22 mouse cellular contexts compared by ENCODE assay signal in the genomic region with DNA sequence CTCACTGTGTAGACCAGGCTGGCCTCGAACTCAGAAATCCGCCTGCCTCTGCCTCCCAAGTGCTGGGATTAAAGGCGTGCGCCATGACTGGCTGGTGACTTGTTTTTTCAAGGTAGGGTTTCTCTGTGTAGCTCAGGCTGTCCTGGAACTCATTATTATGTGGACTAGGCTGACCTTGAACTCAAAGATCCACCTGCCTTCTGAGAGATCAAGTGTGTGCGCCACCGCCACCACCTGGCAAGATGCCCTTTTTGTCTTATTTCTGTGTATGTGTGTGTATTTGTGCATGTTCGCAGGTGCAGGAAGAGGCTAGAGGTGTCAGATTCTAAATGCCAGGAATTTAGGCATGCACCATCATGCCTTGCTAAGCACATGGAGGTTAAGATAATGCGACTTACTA. TPM values are rescaled to one million over a fixed set of nuclear protein-coding genes. Genes with fewer than 3 reads are reported as not detected.
DNase-seq lines count a peak whose midpoint lies in the region; TF ChIP-seq lines count a peak whose summit lies in the region.
"Had no signal": no experiment of that assay in that cellular context is flagged by ENCODE, and none has a peak within 500 bp of the region (broad histone marks: within the 10 kb centered on the region; RNA-seq: fewer than 3 reads in every experiment).

No protein-coding gene starts in this region.

- no peak for TF ChIP-seq EP300 in CH12.LX (IDR thresholded peaks at IDR 0.05; ENCODE audit: low read length)

- no peak overlapping the region for H3K9ac ChIP-seq in CH12.LX (ENCODE audit: insufficient read depth, low read depth)
- H3K9ac ChIP-seq: embryonic facial prominence, embryonic 12.5 days; embryonic facial prominence, embryonic 15.5 days; forebrain, postnatal 0 days; hindbrain, embryonic 12.5 days; hindbrain, embryonic 15.5 days had no signal

- TF ChIP-seq CTCF in CH12.LX (conservative IDR thresholded peaks at IDR 0.05 in 1 of 2, IDR thresholded peaks at IDR 0.05 in 1 of 2; ENCODE audit: low read depth in 2 of 2, low read length in 2 of 2) = no peak
- TF ChIP-seq CTCF in bone marrow, adult 2 months (IDR thresholded peaks at IDR 0.05; ENCODE audit: control insufficient read depth, insufficient read depth, low read length) = peak; percentile 23; the same call in 1 of the 2 replicates

- WGBS in bone marrow, adult 2 months = 82% methylated on average over 8 of the region's 8 CpGs
- whole genome bisulfite sequencing in limb, embryonic 10.5 days = 96% methylated on average over 8 of the region's 8 CpGs

- dilution Hi-C loops in CH12.LX (cut with MboI; ENCODE audit: extremely low pct_ligation_motif_present, extremely low pct_unique_long_range_greater_than_20kb, low sequenced_read_pairs) = no loop called here

- H3K4me2 ChIP-seq in CH12.LX (ENCODE audit: insufficient read depth, low read depth, poor library complexity, severe bottlenecking) = no peak overlapping the region
- H3K4me2 ChIP-seq: embryonic facial prominence, embryonic 12.5 days; embryonic facial prominence, embryonic 15.5 days; heart, embryonic 11.5 days; hindbrain, embryonic 12.5 days; hindbrain, embryonic 15.5 days had no signal

- no peaks in the 10 kb centered on the region; a peak in 1 of 4 replicates for H3K4me1 ChIP-seq in CH12.LX (ENCODE audit: control insufficient read depth in 1 of 2, insufficient read depth in 2 of 2)
- H3K4me1 ChIP-seq in bone marrow, adult 2 months (ENCODE audit: control insufficient read depth, insufficient read depth, low read length) = no peaks in the 10 kb centered on the region
- H3K4me1 ChIP-seq in limb, embryonic 10.5 days = peaks cover 39% of the 10 kb centered on the region

- peaks cover 3% of the 10 kb centered on the region for H3K27me3 ChIP-seq in CH12.LX (replicated peaks)
- H3K27me3 ChIP-seq in limb, embryonic 10.5 days (ENCODE audit: low read depth, poor library complexity, severe bottlenecking) = peaks cover 40% of the 10 kb centered on the region
- H3K27me3 ChIP-seq: embryonic facial prominence, embryonic 12.5 days had no signal

- in situ Hi-C loops in CH12.LX (cut with MboI; ENCODE audit: low pct_ligation_motif_present, low pct_unique_long_range_greater_than_20kb, low sequenced_read_pairs) = no loop called here

- no peak overlapping the region for H3K4me3 ChIP-seq in CH12.LX (replicated peaks in 1 of 3; ENCODE audit: low read depth in 2 of 3, low read length in 2 of 3, poor library complexity in 1 of 3)
- H3K4me3 ChIP-seq in bone marrow, adult 2 months (replicated peaks; ENCODE audit: control insufficient read depth, low read depth, low read length) = no peak overlapping the region
- no peak overlapping the region for H3K4me3 ChIP-seq in limb, embryonic 10.5 days
- H3K4me3 ChIP-seq: embryonic facial prominence, embryonic 12.5 days; embryonic facial prominence, embryonic 15.5 days; gastrocnemius, adult 2 months; hindbrain, embryonic 12.5 days; hindbrain, embryonic 15.5 days had no signal

- no peaks in the 10 kb centered on the region for H3K36me3 ChIP-seq in CH12.LX (replicated peaks in 1 of 2; ENCODE audit: control insufficient read depth in 1 of 2, insufficient read depth in 1 of 2, low read length in 1 of 2)
- H3K36me3 ChIP-seq in limb, embryonic 10.5 days = no peaks in the 10 kb centered on the region
- H3K36me3 ChIP-seq: embryonic facial prominence, embryonic 12.5 days; embryonic facial prominence, embryonic 15.5 days; hindbrain, embryonic 12.5 days; hindbrain, embryonic 15.5 days had no signal

- TF ChIP-seq RAD21 in CH12.LX (IDR thresholded peaks at IDR 0.05; ENCODE audit: low read depth, low read length) = peak; percentile 21

- TF ChIP-seq POLR2A in CH12.LX (IDR thresholded peaks at IDR 0.05; ENCODE audit: low read depth, low read length) = no peak
- no peak for TF ChIP-seq POLR2A in bone marrow, adult 2 months (IDR thresholded peaks at IDR 0.05; ENCODE audit: borderline replicate concordance, control insufficient read depth, low read depth, low read length)

- no peaks in the 10 kb centered on the region for H3K9me3 ChIP-seq in CH12.LX (replicated peaks; ENCODE audit: low read length)
- H3K9me3 ChIP-seq in limb, embryonic 10.5 days (replicated peaks) = no peaks in the 10 kb centered on the region
- H3K9me3 ChIP-seq: embryonic facial prominence, embryonic 12.5 days; embryonic facial prominence, embryonic 15.5 days; hindbrain, embryonic 12.5 days; hindbrain, embryonic 15.5 days had no signal

- H3K79me2 ChIP-seq in CH12.LX (replicated peaks; ENCODE audit: control insufficient read depth, extremely low read depth, insufficient read depth, poor library complexity, severe bottlenecking) = no peaks in the 10 kb centered on the region

- peak; percentile 20 for DNase-seq in thymus, postnatal 14 days
- DNase-seq in thymus, adult 18-20 months = no peak
- DNase-seq in CH12.LX (ENCODE audit: extremely low read depth) = no peak
- DNase-seq in ES-CJ7 (ENCODE audit: low read depth, low spot score) = peak; percentile 81
- no peak for DNase-seq in limb, embryonic 10.5 days (ENCODE audit: low spot score)
- DNase-seq in embryo, embryonic 11 days = no peak
- DNase-seq in embryo, embryonic 10.5 days (ENCODE audit: low spot score) = no peak
- DNase-seq: adrenal gland, adult 8-10 months; adrenal gland, postnatal 25 days; cerebellum, adult 18-20 months; cerebellum, adult 9-11 months; cerebellum, postnatal 25 days; forebrain, postnatal 0 days; gastrocnemius, adult 2 months; gastrocnemius, postnatal 14 days; heart, adult 11 months had no signal

- H3K27ac ChIP-seq in CH12.LX (ENCODE audit: insufficient read depth, low read depth) = no peak overlapping the region
- no peak overlapping the region for H3K27ac ChIP-seq in bone marrow, adult 2 months (ENCODE audit: control insufficient read depth, insufficient read depth, low read depth, low read length, poor library complexity)
- H3K27ac ChIP-seq in limb, embryonic 10.5 days = no peak overlapping the region
- H3K27ac ChIP-seq: embryonic facial prominence, embryonic 12.5 days; embryonic facial prominence, embryonic 15.5 days; gastrocnemius, adult 2 months; hindbrain, embryonic 12.5 days; hindbrain, embryonic 15.5 days had no signal

TF ChIP-seq in CH12.LX, 34 proteins besides CTCF, POLR2A, EP300 and RAD21:
- TF ChIP-seq MAZ (IDR thresholded peaks at IDR 0.05; ENCODE audit: low read depth, low read length) (no peak), SMC3 (IDR thresholded peaks at IDR 0.05; ENCODE audit: low read depth, low read length) (peak; percentile 18; the same call in 1 of the 2 replicates)
TF ChIP-seq in CH12.LX: peak in this region for 1.

RNA-seq across cellular contexts. Expression of a gene that starts 32.0 kb away (rescaled TPM):
- total RNA-seq in CH12.LX (2012; rRNA removed) (8.5 and 9.9 TPM in 2 replicates), CH12.LX (2014; rRNA removed) (2.5 and 3.3 TPM in 2 replicates)
- 34.8 and 41.7 TPM in 2 replicates for polyA plus RNA-seq in CH12.LX (2012; ENCODE audit: insufficient read length, low read depth)
- polyA plus RNA-seq in bone marrow, adult 2 months (2011; ENCODE audit: insufficient read depth, insufficient read length, low replicate concordance, missing spikeins) = 10.2 and 14.6 TPM in 2 replicates
- polyA plus RNA-seq in limb, embryonic 10.5 days (2016; fragmentation: Nextera tagmentation; extraction: Ambion mirVana) = 23.2 and 27.2 TPM in 2 replicates

Comparison
In these comparisons a context has a peak if more than half of its experiments do, and no peak if none do; other contexts are left out.
1. DNase-seq: peak in thymus, postnatal 14 days (single experiment) and ES-CJ7 (single experiment); none in thymus, adult 18-20 months (0 of 2), CH12.LX (single experiment), limb, embryonic 10.5 days (single experiment), embryo, embryonic 11 days (single experiment) and embryo, embryonic 10.5 days (single experiment).